Mouse (Mus musculus): Measurements from ENCODE around the gene Chst1.

GRCm38 (mm10) chr2:92609704-92610379 is 10.3 kb downstream of the Chst1 start:
- TF ChIP-seq CTCF (IDR thresholded peaks at IDR 0.05; ENCODE audit: control insufficient read depth, insufficient read depth, low read length) (no peak), POLR2A (IDR thresholded peaks at IDR 0.05; ENCODE audit: borderline replicate concordance, control insufficient read depth, low read depth, low read length) (no peak)

All from bone marrow, adult 2 months (tissue).